Mouse (Mus musculus): ENCODE data around the gene Zfp954. TPM values are rescaled to one million over a fixed set of nuclear protein-coding genes. Genes with fewer than 3 reads are reported as not detected.
A peak's percentile ranks its signal among the peaks of the same experiment; 100 is the strongest.
"Not testable (repeated sequence)": the region's sequence is repeated elsewhere in the genome, so short reads cannot be mapped to it uniquely, and the experiment has no call there.

The Zfp954 gene
- 1 to 10 TPM; 2.7 to 3.4 TPM for total RNA-seq (2021)
- long read RNA-seq, experiment 1, transcript Zfp954-201 (5 exons, 2,042 nt), result major isoform, 5 of 5 reads
- long read RNA-seq, experiment 1, partial matches to known transcripts, result 0 of 5 reads
- long read RNA-seq, experiment 1, other reads (novel, unspliced or antisense), result 0 of 5 reads
- long read RNA-seq, experiment 2, partial matches to known transcripts, result 0 of 3 reads
- long read RNA-seq, experiment 2, other reads (novel, unspliced or antisense), result 0 of 3 reads

DNA sequence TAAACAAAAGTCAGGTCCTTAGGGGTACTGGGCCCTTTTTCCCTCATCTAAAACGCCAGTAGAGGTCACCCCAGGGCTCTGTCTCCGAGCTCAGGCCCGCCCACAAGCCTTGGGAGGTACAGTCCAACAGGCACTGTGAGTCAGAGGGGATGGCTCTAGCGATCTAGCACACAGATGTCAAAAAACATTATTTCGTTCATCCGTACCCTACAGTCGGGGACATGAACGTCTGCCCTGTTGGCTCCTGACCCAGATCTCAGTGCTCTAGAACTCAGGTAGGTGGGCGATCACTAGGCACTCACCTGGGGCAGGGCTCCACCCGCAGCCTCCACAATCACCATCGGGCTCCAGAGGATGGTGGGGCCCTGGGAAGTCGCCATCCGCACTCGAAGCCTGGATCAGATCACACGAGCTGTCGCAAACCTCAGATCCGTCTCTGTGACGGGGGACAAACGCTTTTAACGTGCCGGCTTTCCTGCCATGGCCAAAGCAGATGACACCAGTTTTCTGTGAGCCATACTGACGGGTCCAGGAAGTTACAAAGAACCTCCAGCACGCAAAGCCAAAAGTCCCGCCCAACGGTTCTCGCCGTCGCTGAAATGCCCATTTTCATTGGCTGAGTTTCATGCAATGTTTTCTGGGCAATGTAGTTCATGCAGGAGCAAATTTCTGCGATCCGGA, at the start of gene Zfp954:
Zfp954 (minus strand) TSS at position 568 of the 681 bp plus-strand sequence.
- intact Hi-C loops (cut with DNase I; ENCODE audit: low total_unique reads), result no loop called here
- peak; percentile 82 for DNase-seq

DNA sequence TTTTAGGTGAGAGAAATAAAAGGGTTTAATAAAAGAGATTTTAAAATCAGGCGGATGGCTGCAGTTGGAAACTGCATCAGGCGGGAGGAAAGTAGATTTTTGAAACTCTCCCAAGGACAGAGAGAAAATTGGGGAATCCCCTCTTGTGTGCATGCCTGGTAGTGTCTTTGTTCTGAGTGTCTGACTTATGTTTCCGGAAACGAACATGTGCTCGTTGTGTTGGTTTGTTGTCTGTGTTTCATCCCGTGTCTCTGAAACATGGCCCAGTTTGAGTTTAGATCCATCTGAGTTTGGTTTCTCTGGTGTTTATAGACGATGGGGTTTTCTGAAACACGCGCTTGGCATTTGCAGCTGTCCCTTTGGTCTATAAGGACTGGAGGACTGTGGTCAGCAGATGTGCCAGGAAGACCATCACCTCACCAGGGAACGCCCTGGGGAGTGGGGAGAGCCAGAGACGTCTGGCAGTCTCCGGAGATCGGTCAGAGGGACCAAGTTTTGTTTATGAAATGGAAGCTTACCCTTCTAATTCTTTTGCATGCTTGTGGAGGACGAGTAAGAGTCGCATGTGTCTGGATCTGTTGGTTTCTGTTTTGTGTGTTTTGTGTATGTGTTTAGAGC, 24.8 kb upstream of the Zfp954 start:
- DNase-seq, result no peak
- intact Hi-C loops (cut with DNase I; ENCODE audit: low total_unique reads), result no loop called here

DNA sequence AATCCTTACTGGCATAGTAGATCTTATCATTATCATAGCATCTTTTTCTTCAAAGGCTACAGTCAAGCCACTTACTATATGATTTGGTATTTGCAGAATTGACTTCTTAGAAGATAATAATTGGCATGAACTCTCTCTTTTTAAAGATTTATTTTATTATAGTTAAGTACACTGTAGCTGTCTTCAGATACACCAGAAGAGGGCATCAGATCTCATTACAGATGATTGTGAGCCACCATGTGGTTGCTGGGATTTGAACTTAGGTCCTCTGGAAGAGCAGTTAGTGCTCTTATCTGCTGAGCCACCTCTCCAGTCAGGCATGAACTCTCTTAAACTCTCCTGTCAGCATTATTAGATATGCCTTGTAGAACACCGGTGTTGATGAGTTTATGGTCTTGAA, 22.9 kb upstream of the Zfp954 start:
- intact Hi-C loops (cut with DNase I; ENCODE audit: low total_unique reads), result no loop called here
- no peak for DNase-seq

DNA sequence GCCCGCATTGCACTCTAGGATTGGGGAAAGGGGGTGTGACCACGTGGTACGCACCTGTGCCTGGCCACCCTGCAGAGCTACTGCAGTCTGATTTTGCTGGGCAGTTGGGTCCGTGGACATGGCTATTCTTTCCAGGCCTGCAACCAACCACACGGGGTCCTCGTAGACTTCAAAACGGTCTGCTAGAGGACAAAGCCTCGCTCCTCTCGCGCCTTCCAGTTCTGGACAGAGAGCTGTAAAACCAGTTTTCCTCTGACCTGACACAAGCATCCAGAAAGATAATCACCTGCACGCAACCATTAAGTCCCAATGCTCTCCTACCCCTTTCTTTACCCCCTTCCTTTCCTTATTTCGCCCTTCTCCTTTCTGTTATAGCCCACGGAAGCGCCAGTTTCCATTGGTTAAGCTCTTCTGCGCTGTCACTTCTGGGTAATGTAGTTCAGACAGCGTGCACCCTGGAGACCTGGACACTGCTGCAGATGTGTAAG, 15.1 kb upstream of the Zfp954 start, which contains the start of gene Zfp773:
Zfp773 (minus strand) TSS at position 377 of the 488 bp plus-strand sequence.
- DNase-seq, result peak; percentile 24
- intact Hi-C loops (cut with DNase I; ENCODE audit: low total_unique reads), result no loop called here

DNA sequence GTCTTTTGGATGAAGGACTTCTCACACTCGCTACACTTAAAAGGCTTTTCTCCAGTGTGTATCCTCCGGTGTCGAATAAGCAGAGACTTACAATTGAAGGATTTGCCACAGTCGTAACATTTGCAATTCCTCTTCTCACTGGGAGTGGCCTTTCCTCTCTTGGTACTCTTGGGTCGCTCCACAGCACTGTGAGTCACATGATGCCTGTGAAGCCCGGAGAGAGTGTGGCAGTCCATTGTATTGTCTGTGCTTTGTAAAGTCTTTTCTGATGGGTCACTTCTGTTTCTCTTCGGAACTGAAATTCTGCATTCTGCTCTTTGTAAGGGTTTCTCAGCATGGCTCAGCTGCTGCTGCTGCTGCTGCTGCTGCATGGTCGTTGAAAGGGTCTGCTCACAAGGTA, 11.5 kb upstream of the Zfp954 start:
- intact Hi-C loops (cut with DNase I; ENCODE audit: low total_unique reads), result no loop called here

DNA sequence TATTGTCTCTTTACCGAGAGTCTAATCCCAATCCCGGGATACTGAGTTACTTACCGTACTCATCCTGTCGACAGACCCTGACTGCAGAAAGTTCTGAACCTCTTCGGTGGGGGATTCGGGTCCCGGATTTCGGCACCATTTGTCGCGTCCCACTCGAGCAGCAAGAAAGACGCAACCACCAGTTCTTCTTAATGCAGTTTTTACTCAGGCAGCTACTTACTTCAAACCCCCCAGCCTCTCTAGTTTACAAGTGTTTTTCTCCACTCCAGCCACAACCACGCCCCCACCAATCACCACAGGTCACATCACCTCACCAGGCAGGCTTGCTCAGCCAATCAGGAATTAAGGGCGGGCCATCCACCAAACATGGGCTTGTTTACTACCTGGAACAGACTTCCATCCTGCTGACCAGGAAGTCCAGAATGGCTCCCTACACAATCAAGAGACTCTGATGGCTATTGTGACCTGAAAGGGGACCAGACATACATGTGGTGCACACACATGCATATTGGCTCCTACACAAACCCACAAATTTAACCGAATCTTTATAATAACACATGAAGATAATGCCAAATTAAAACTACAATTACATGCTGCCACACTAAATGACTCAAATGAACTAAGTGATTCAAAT, 9.3 kb upstream of the Zfp954 start:
- DNase-seq; intact Hi-C loops (cut with DNase I; ENCODE audit: low total_unique reads): not testable (repeated sequence)

More for the DNA sequence above, 11.5 kb upstream of the Zfp954 start:
- DNase-seq, result no peak

DNA sequence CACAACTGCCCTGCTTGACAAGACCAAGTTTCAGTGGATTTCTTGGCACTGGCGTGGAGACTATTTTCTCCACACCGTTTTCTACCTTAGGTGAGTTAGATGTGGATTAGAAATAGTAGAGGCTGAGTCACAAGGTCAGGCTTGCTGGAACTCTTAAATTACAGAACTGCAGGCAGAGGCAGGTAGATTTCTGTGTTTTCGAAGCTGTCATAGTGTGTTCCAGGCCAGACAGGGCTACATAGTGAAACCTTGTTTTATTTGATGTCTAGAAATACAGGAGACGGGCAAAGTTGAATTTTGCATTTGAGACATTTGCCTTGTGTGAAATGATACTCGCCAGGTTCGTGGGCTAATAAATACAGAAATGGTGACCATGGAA, 303 bp upstream of the Zfp954 start:
- intact Hi-C loops (cut with DNase I; ENCODE audit: low total_unique reads), result no loop called here

DNA sequence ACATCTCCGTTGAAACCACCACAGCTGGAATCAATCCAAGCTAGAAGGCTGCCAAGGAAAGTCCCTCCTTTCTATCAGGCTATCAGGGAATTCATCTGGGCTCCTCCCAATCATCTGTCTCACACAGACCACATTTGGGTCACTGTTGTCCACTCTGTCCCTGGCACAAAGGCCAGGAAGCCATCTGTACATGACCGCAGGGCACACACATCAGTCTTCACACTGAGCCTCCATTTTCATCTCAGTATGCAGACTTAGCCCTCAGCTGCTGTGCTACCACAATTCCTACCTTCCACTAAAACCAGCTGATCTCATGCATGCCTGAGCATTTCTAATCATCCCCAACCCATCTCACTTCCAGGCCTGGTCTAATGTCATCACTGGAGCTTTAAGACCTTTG, 2.8 kb downstream of the Zfp954 start:
- DNase-seq, result no peak
- intact Hi-C loops (cut with DNase I; ENCODE audit: low total_unique reads), result no loop called here

More for the DNA sequence above, 303 bp upstream of the Zfp954 start:
- no peak for DNase-seq

DNA sequence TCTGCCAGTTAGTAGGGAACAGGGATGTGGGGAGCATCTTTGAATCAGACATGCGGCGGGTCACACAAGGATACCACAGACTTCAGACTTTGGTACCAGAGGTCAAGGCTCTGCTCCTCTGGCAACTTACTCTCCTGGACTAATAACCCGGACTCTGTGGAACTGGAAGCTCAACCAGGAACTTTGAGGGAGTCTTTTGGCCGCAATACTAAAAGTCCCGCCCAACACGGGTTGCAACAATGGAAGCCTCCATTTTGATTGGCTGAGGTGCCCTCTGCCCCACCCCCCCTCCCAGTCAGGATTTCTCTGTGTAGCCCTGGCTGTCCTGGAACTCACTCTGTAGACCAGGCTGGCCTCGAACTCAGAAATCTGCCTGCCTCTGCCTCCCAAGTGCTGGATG, 12.8 kb downstream of the Zfp954 start:
- intact Hi-C loops (cut with DNase I; ENCODE audit: low total_unique reads), result no loop called here
- DNase-seq, result no peak

Other genes with a start within 250 kb of the Zfp954 start
- gene Aurkc, start 126.2 kb downstream of the Zfp954 start, total RNA-seq (2021), result not detected
- gene Zfp773, start 15.3 kb upstream of the Zfp954 start, total RNA-seq (2021), result under 1 TPM; 0.12 to 0.22 TPM
- gene Zfp418, start 49.8 kb upstream of the Zfp954 start, total RNA-seq (2021), result under 1 TPM; 0.80 to 0.82 TPM
- 1 to 10 TPM; 1.3 TPM for gene Zfp772, start 88.5 kb upstream of the Zfp954 start, total RNA-seq (2021)
- under 1 TPM; 0.10 to 0.11 TPM for gene Vmn2r29, start 125.8 kb upstream of the Zfp954 start, total RNA-seq (2021)
- under 1 TPM; 0.49 to 0.59 TPM for gene Gm45844, start 156.8 kb upstream of the Zfp954 start, total RNA-seq (2021)
- 10 to 100 TPM; 24.0 to 24.5 TPM for gene Clcn4, start 179.4 kb upstream of the Zfp954 start, total RNA-seq (2021)
- gene Vmn2r30, start 216.1 kb upstream of the Zfp954 start, total RNA-seq (2021), result not detected